Mouse (Mus musculus) liver, postnatal 0 days (tissue): ENCODE measurements around the gene Matn1.

ENCODE experiments used
- CTCF ChIP-seq: sonication (generic); IDR thresholded peaks from 2 replicates; pipeline ENCODE4 v1.5.1; 2016; ENCODE audit warnings: antibody characterized with exemption, low read depth
- EP300 ChIP-seq: IDR thresholded peaks from 2 replicates; pipeline ENCODE4 v1.6.1; 2016; ENCODE audit warnings: antibody characterized with exemption, low read depth, mild to moderate bottlenecking

DNA sequence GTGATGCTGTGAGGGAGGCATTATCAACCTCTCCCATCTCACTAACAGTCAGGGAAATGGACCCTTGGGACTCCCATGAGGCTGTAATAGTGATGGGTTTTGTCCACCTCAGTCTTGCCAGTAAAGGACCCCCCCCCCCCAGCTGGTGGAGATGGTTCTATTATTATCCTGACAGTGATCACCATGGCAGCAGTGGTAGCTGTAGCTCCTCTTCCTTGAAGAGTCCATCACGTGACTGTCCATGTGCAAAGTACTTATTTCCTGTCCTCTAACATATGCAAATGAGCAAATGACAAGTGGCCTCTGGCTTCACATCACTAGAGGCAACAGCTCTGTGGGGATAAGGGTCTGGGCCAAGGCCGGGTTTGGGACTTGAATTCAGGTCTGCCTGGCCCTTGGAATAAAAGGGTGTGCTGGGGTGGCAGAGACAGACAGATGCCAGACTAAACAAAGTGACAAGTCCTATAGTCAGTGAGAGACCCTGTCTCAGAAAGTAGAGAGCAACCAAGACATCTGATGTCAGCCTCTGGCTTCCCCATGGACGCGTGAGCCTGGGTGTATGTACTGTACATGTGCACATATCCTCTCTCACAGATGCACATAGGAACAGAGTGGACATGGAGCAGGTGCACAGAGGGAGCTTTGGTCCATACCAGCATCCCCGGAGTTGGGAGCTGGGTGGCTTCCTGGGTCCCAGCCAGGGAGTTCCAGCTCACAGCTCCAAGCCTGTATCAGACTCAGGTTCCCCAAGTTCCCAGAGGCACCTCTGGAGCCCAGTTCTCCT lies 55.8 kb downstream of the Matn1 start:
- TF ChIP-seq CTCF (no peak), EP300 (no peak)
